Mouse (Mus musculus) bone marrow, adult 2 months (tissue): ENCODE results near the gene Muc4. TPM values are rescaled to one million over a fixed set of nuclear protein-coding genes. Genes with fewer than 3 reads are reported as not detected.

Source experiments
- H3K27ac ChIP-seq: fragments of 200-500 bp; 2 replicates; pipeline ENCODE4 v1.5.1; 2012; ENCODE audit warnings: low read depth, mild to moderate bottlenecking, control low read depth, inconsistent platforms, low read length; ENCODE audit not compliant: control insufficient read depth, poor library complexity, insufficient read depth
- H3K4me1 ChIP-seq: fragments of 200-500 bp; 2 replicates; pipeline ENCODE4 v1.6.1; 2011; ENCODE audit warnings: low read length; ENCODE audit not compliant: control insufficient read depth, insufficient read depth
- H3K4me3 ChIP-seq: fragments of 200-500 bp; replicated peaks from 2 replicates; pipeline ENCODE3; 2011; ENCODE audit warnings: mild to moderate bottlenecking, low read depth, low read length, control low read depth; ENCODE audit not compliant: control insufficient read depth
- CTCF ChIP-seq: fragments of 200-500 bp; IDR thresholded peaks from 2 replicates; pipeline ENCODE4 v1.5.1; 2011; ENCODE audit warnings: low read length, control low read depth; ENCODE audit not compliant: control insufficient read depth, insufficient read depth
- POLR2A ChIP-seq: fragments of 200-500 bp; IDR thresholded peaks from 2 replicates; pipeline ENCODE4 v1.6.1; 2011; ENCODE audit warnings: low read depth, mild to moderate bottlenecking, control low read depth, low read length, borderline replicate concordance; ENCODE audit not compliant: control insufficient read depth
- WGBS: fragments of 180-500 bp; shearing (Covaris S2); methylation state at CpG from one replicate; pipeline ENCODE4 v1.1.7; 2018; 5-methylcytosine and 5-hydroxymethylcytosine counted together
- polyA plus RNA-seq: library from polyadenylated mRNA; stranded (reverse); fragments of >200 nt; gene quantifications from 2 replicates; pipeline ENCODE4 v1.2.4, GENCODE M21; 2011; ENCODE audit warnings: low replicate concordance; ENCODE audit not compliant: missing spikeins, insufficient read depth, insufficient read length

Muc4 gene
- polyA plus RNA-seq, 1 experiment = not detected

GRCm38 (mm10) chr16:32766904-32767303, 31.2 kb downstream of the Muc4 start:
- no peak overlapping the region for H3K4me3 ChIP-seq
- 91% methylated on average over 7 of the region's 7 CpGs for WGBS
- H3K4me1 ChIP-seq = no peaks in the 10 kb centered on the region
- no peak overlapping the region for H3K27ac ChIP-seq
- TF ChIP-seq POLR2A = no peak
- no peak for TF ChIP-seq CTCF

- TF ChIP-seq POLR2A (no peak), CTCF (no peak)
- WGBS = 36% methylated on average over 10 of the region's 10 CpGs
- no peak overlapping the region for H3K27ac ChIP-seq
- no peak overlapping the region for H3K4me3 ChIP-seq
- no peaks in the 10 kb centered on the region for H3K4me1 ChIP-seq
These were observed 41.0 kb downstream of the Muc4 start for GRCm38 (mm10) chr16:32776676-32777075.

GRCm38 (mm10) chr16:32778956-32779355, 43.3 kb downstream of the Muc4 start:
- 68% methylated on average over 8 of the region's 8 CpGs for WGBS
- TF ChIP-seq CTCF = no peak
- no peak for TF ChIP-seq POLR2A
- H3K27ac ChIP-seq = no peak overlapping the region
- H3K4me3 ChIP-seq = no peak overlapping the region
- H3K4me1 ChIP-seq = no peaks in the 10 kb centered on the region

- 72% methylated on average over 5 of the region's 5 CpGs for WGBS
- Histone ChIP-seq H3K27ac (no peak overlapping the region), H3K4me3 (no peak overlapping the region), H3K4me1 (no peaks in the 10 kb centered on the region)
- TF ChIP-seq CTCF (no peak), POLR2A (no peak)
These were observed 47.8 kb downstream of the Muc4 start for GRCm38 (mm10) chr16:32783324-32784062.

- 84% methylated on average over 13 of the region's 13 CpGs for WGBS
- TF ChIP-seq POLR2A (no peak), CTCF (no peak)
- H3K4me1 ChIP-seq = no peaks in the 10 kb centered on the region
These were observed 49.2 kb downstream of the Muc4 start for GRCm38 (mm10) chr16:32784840-32785239.

GRCm38 (mm10) chr16:32790056-32790455, 54.4 kb downstream of the Muc4 start:
- no peak overlapping the region for H3K27ac ChIP-seq
- WGBS = 80% methylated on average over 5 of the region's 5 CpGs

More at GRCm38 (mm10) chr16:32784840-32785239, 49.2 kb downstream of the Muc4 start:
- H3K27ac ChIP-seq = no peak overlapping the region
- no peak overlapping the region for H3K4me3 ChIP-seq

GRCm38 (mm10) chr16:32795177-32795576, 59.5 kb downstream of the Muc4 start:
- H3K4me1 ChIP-seq = no peaks in the 10 kb centered on the region; the same call in 1 of the 2 replicates
- WGBS = 67% methylated on average over 1 of the region's 1 CpGs
- H3K4me3 ChIP-seq = no peak overlapping the region
- no peak overlapping the region for H3K27ac ChIP-seq
- TF ChIP-seq CTCF = no peak
- TF ChIP-seq POLR2A = no peak

More at GRCm38 (mm10) chr16:32790056-32790455, 54.4 kb downstream of the Muc4 start:
- Histone ChIP-seq H3K4me3 (no peak overlapping the region), H3K4me1 (no peaks in the 10 kb centered on the region; the same call in 1 of the 2 replicates)
- TF ChIP-seq POLR2A = no peak
- no peak for TF ChIP-seq CTCF

GRCm38 (mm10) chr16:32796676-32797425, 61.2 kb downstream of the Muc4 start:
- 69% methylated on average over 14 of the region's 14 CpGs for WGBS
- TF ChIP-seq POLR2A = no peak
- no peak for TF ChIP-seq CTCF
- no peak overlapping the region for H3K4me3 ChIP-seq
- no peak overlapping the region; the same call in 1 of the 2 replicates for H3K27ac ChIP-seq
- no peaks in the 10 kb centered on the region; the same call in 1 of the 2 replicates for H3K4me1 ChIP-seq

- H3K27ac ChIP-seq = no peak within 1 kb of the TSS; the same call in 1 of the 2 replicates
- TF ChIP-seq POLR2A = no peak
- no peak for TF ChIP-seq CTCF
- no peak within 1 kb of the TSS for H3K4me3 ChIP-seq
- H3K4me1 ChIP-seq = no peaks in the 10 kb centered on the region; the same call in 1 of the 2 replicates
- WGBS = 60% methylated on average over 3 of the region's 3 CpGs
These were observed 61.7 kb downstream of the Muc4 start, which contains the start of gene Muc20 for GRCm38 (mm10) chr16:32797426-32797689. TSS of gene Muc20 (minus strand) at chr16:32797435.
